Mouse (Mus musculus) embryonic facial prominence, embryonic 14.5 days (tissue): ENCODE data around the gene R3hdm1. TPM values are rescaled to one million over a fixed set of nuclear protein-coding genes. Genes with fewer than 3 reads are reported as not detected.

Source experiments
- ATAC-seq: fragments of 200-750 bp; cut with Nextera tagmentation; 2 replicates; pipeline ENCODE4 v1.8.0; 2017; ENCODE audit warnings: low read depth, moderate number of reproducible peaks, moderate TSS enrichment
- DNase-seq: peaks from one replicate; pipeline ENCODE4 v3.0.0-alpha.2; 2015; ENCODE audit warnings: low spot score
- H3K27ac ChIP-seq: fragments of 300-500 bp; sonication (generic); replicated peaks from 2 replicates; pipeline ENCODE4 v1.5.1; 2014; ENCODE audit warnings: low read depth, mild to moderate bottlenecking, low read length, moderate library complexity
- H3K27me3 ChIP-seq: fragments of 300-500 bp; sonication (generic); replicated peaks from 2 replicates; pipeline ENCODE4 v1.6.1; 2014; ENCODE audit warnings: low read length; ENCODE audit not compliant: control insufficient read depth, insufficient read depth
- H3K36me3 ChIP-seq: fragments of 300-500 bp; sonication (generic); 2 replicates; pipeline ENCODE4 v1.6.1; 2014; ENCODE audit warnings: low read length, mixed read lengths; ENCODE audit not compliant: control insufficient read depth, insufficient read depth
- H3K4me1 ChIP-seq: fragments of 300-500 bp; sonication (generic); 2 replicates; pipeline ENCODE4 v1.6.1; 2014; ENCODE audit warnings: antibody characterized with exemption, low read length; ENCODE audit not compliant: control insufficient read depth, insufficient read depth
- H3K4me2 ChIP-seq: fragments of 300-500 bp; sonication (generic); 2 replicates; pipeline ENCODE4 v1.6.1; 2014; ENCODE audit warnings: low read depth, mild to moderate bottlenecking, low read length, moderate library complexity, mixed read lengths
- H3K4me3 ChIP-seq: fragments of 300-500 bp; sonication (generic); 2 replicates; pipeline ENCODE4 v1.5.1; 2014; ENCODE audit warnings: low read depth, mild to moderate bottlenecking, low read length
- H3K9ac ChIP-seq: fragments of 300-500 bp; sonication (generic); 2 replicates; pipeline ENCODE4 v1.6.1; 2014; ENCODE audit warnings: low read depth, mild to moderate bottlenecking, low read length, moderate library complexity, mixed read lengths
- H3K9me3 ChIP-seq: fragments of 300-500 bp; sonication (generic); 2 replicates; pipeline ENCODE4 v1.6.1; 2016; ENCODE audit warnings: low read length; ENCODE audit not compliant: control insufficient read depth
- WGBS: fragments of 180-500 bp; shearing (Covaris S2); extraction: QIAGEN DNeasy Blood & Tissue Kit; methylation state at CpG from one replicate; pipeline ENCODE4 v1.1.7; 2014; 5-methylcytosine and 5-hydroxymethylcytosine counted together
- microRNA counts: library from miRNA; unstranded; fragments of <30 nt; microRNA quantifications from one replicate; lab custom pipeline; 2017
- microRNA-seq: library from miRNA; unstranded; fragments of <30 nt; microRNA quantifications from one replicate; pipeline ENCODE4, GENCODE M21; 2016; ENCODE audit warnings: borderline number of aligned reads
- polyA plus RNA-seq: library from polyadenylated mRNA; unstranded; fragments of >200 nt; fragmentation: Nextera tagmentation; extraction: Ambion mirVana; gene quantifications from 2 replicates; pipeline ENCODE4 v1.2.1, GENCODE M21; 2014

The R3hdm1 gene
- polyA plus RNA-seq, 1 experiment from 2014 or later = 58.4 TPM

DNA sequence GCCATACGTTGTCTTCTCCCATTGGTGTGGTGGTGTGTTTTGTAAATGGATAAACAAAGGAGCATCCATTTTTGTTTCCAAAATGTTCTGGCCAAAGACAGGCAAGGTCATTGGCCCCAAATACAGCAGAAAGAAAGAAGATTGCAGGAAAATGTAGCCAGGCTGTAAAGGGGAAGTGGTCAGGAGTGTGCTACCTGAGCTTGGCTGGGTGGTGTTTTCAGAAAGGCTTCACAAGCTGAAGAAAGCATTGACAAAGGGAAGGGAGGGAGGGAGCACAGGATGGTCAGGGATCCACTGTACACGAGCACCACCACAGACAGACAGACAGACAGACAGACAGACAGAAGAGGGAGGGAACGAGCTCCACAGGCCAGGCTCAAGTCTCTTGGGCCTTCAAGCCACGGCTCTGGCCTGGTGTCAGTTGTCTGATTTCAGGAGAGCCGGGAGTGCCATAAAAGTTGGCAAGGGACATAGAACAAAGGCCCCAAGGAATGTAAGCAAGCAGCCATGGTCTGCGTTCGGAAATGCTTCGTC lies 181.1 kb downstream of the R3hdm1 start:
- Histone ChIP-seq H3K27me3 (no peaks in the 10 kb centered on the region), H3K4me3 (no peak overlapping the region), H3K36me3 (peaks cover 29% of the 10 kb centered on the region), H3K4me2 (no peak overlapping the region), H3K9ac (no peak overlapping the region), H3K27ac (no peak overlapping the region), H3K9me3 (peaks cover 4% of the 10 kb centered on the region; the same call in 1 of the 2 replicates), H3K4me1 (no peaks in the 10 kb centered on the region)
- ATAC-seq = no peak
- 88% methylated on average over 8 of the region's 8 CpGs for WGBS
- no peak for DNase-seq

DNA sequence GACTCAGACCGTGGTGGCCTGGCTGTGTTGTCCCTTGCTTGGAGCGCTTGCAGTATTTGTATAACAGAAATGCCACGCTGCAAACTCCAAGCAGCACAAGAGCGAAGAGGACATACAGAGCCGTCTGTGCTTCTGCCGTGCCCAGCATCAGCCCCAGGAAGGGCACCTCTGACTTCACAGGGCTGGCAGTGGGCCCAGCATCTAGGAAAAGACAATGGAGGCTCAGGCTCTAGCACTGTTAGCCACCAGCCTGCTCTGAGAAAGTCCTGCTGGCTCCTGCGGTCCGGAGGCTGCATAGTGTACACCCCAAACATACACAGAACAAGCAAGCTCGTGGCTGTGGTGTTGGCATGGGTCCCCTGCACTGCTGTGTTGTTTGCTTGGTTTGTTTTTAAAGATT lies 182.0 kb downstream of the R3hdm1 start:
- Histone ChIP-seq H3K4me2 (no peak overlapping the region), H3K27ac (no peak overlapping the region), H3K9ac (no peak overlapping the region), H3K27me3 (no peaks in the 10 kb centered on the region), H3K4me3 (no peak overlapping the region), H3K4me1 (no peaks in the 10 kb centered on the region), H3K9me3 (peaks cover 4% of the 10 kb centered on the region; the same call in 1 of the 2 replicates), H3K36me3 (peaks cover 20% of the 10 kb centered on the region; the same call in 1 of the 2 replicates)
- WGBS = 90% methylated on average over 9 of the region's 9 CpGs
- no peak for DNase-seq
- ATAC-seq = no peak

MicroRNAs within 50 kb of the gene (microRNA counts, 519-probe panel; counts per million panel counts)
- microRNA mmu-miR-128 (lab: Ali Mortazavi, UCI) = 2,819 counts per million, percentile 63 among the panel's probes with 10 or more counts

Small RNAs within 50 kb of the gene (microRNA-seq; reads per million reads assigned to microRNA genes)
- 189 reads per million, percentile 58 among the genes with 10 or more reads in this experiment for gene Mir128-1

Other genes starting within 250 kb of the R3hdm1 start
- 0.25 and 0.95 TPM in 2 replicates for gene Map3k19, start 248.3 kb upstream of the R3hdm1 start, polyA plus RNA-seq
- 20.0 and 22.3 TPM in 2 replicates for gene Rab3gap1, start 234.5 kb upstream of the R3hdm1 start, polyA plus RNA-seq
- gene Zranb3, start 254 bp upstream of the R3hdm1 start, polyA plus RNA-seq = 6.1 and 8.8 TPM in 2 replicates
- 66.8 and 67.8 TPM in 2 replicates for gene Ubxn4, start 140.7 kb downstream of the R3hdm1 start, polyA plus RNA-seq
- 0.13 and 0.37 TPM in 2 replicates for gene Lct, start 225.0 kb downstream of the R3hdm1 start, polyA plus RNA-seq